Mouse (Mus musculus) ovary, postnatal 10 days (tissue): ENCODE data around the gene Olfr907.

Experiments
- DNase-seq: peaks from one replicate; pipeline ENCODE4 v3.0.0; 2022; ENCODE audit warnings: low spot score

Olfr907 gene

GRCm38 (mm10) chr9:38495501-38495900, at the start of gene Olfr907:
TSS of gene Olfr907 (plus strand) at chr9:38495801.
- no peak for DNase-seq

DNA sequence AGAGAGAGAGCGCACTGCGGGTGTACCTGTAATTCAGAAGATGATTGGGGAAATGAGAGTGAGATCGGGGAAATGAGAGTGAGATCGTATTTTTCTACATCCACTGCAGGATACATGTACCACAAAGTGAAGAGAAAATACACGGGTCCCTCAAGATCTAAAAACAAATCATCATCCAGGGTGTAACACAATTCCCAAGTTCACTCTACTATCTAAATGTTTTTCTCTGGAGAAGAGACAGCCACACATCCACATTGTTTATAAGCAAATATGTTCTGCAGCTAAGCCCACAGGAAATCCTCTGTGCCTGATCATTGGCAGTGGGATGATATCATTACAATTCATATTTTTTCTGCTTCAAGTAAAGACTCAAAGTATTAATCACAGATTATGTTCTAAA, 48.2 kb upstream of the Olfr907 start, which contains the start of gene Olfr902:
Gene Olfr902, plus strand, starts transcription at position 301 of the 400 bp plus-strand sequence.
- no peak for DNase-seq

GRCm38 (mm10) chr9:38462844-38463243, 32.8 kb upstream of the Olfr907 start, which contains the start of gene Olfr904:
TSS of gene Olfr904 (plus strand) at chr9:38463144.
- DNase-seq: no peak

DNA sequence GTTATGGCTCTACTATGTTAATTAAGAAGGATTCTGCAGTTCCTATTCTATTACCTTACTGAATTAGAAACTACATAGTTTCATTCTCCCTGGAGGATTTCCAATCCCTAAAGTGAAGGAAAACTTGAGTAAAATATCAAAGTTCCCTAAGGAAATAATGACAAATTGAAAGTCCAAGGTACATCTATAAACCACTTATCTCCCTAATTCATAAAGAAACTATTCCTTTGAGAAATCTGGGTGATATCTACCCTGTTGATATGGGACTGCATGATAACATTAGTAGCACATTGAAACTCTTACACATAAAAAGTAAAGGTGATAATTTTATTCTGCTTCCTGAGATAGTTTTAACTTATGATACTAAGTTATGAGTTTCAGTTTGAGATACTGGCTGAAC, 24.8 kb upstream of the Olfr907 start, which contains the start of gene Olfr905:
Gene Olfr905, plus strand, starts transcription at position 301 of the 400 bp plus-strand sequence.
- DNase-seq: no peak

GRCm38 (mm10) chr9:38486785-38487184, 8.8 kb upstream of the Olfr907 start, which contains the start of gene Olfr906:
TSS of gene Olfr906 (plus strand) at chr9:38487085.
- no peak for DNase-seq

DNA sequence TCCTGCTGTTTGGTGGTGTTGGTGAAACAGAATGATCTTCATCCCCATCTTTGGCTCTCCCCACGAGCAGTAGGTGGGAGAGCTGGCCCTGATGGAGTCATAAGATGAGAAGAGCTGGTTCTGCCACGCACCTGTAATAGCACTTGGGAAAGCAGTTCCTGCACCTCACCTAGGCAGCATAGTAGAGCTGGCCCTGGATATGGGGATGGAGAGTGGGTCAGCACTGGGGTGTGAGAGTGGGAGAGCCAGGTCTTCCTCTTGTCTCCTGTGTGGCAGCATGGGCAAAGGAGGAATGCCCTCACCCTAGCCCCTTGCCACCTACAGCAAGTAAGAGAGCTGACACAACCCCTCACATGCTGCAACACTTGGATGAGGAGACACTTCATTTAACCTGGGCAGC, 16.8 kb downstream of the Olfr907 start:
- DNase-seq: no peak

- no peak for DNase-seq
Observed at GRCm38 (mm10) chr9:38521280-38521679, 25.7 kb downstream of the Olfr907 start, which contains the start of gene Olfr911-ps1. TSS of gene Olfr911-ps1 (plus strand) at chr9:38521580.

GRCm38 (mm10) chr9:38537549-38537948, 41.9 kb downstream of the Olfr907 start, which contains the start of gene Olfr910:
TSS of gene Olfr910 (plus strand) at chr9:38537849.
- no peak for DNase-seq
